Mouse (Mus musculus): ENCODE measurements around the gene Bloc1s3.

The Bloc1s3 gene

DNA sequence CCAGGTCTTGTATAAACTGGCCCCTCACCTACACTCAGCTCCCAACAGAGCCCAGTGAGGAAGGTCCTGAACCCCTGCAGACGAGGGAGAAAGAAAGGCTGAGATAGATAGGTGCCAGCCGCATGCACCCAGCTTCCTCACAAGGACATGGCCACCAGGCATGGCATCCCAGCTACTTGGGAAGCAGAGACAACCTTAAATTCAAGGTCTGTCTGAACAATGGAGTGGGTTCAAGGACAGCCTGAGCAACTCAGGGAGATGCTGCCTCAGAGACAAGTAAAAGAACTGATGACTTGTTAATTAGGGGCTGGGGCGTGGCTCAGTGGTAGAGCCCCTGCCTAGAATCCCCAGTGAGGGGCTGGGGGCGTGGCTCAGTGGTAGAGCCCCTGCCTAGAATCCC lies 53.0 kb downstream of the Bloc1s3 start:
- DNase-seq (ENCODE audit: low read depth, low spot score) = no peak
